Mouse (Mus musculus) right cerebral cortex, postnatal 4 days (tissue): ENCODE measurements at regions not wholly inside any gene's neighbourhood (a gene's known extent, or its start where the extent isn't known, plus 50 kb on each side); places are given as distances from the start of the nearest gene placed in this dataset.

Source experiments
- DNase-seq: peaks from one replicate; pipeline ENCODE4 v3.0.0-alpha.2; 2022

DNA sequence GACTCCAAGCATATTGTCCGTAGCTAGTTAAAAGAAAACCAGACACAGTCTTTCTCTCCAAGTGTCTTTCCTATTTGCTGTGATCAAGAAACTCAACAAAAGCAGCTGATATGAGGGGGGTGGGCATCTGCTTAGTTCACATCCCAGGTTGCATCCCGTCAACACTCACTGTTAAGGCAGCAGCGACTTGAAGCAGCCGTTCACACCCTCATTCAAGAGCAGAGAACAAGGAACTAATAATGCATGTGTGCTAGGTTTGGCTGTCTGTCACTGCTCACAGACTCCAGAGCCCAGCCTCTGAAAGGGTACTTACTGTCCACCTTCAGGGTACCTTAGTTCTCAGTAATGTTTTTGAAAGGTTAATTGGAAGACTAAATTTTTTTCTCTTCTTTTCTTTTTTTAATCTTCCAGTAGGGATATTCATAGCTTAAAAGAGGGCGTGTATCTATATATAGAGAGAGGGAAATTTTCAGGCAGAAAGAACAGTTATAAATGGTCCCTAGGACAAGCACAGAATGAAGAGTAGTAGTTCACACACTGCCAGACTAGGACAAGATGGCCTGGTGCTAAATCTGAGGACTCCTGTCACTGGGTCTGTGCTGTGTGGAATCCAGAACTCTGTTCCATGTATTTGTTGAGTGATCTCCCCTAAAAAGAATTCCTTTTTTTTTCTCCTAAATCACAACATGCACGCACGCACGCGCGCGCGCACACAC, 199.1 kb upstream of the BB014433 start:
- DNase-seq = no peak

DNA sequence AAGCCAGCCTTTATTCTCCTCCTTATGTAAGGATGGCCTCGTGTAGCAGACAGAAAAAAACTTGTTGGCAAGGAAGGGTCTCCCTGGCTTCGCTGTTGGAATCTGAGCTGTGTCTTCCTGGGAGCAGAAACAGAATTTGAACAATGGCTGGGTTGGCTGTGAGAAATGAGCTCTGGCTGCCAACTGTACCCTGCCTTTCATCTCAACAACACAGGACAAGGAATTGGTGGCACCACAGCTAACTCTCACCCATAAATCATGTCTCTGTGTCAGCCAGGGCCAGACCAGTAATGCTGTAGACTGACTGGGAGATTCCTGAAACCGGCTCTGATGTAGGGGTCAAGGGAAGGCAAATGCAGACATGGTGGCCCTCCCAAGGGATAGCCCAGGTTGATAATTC, 189.5 kb upstream of the BB014433 start:
- DNase-seq = no peak

DNA sequence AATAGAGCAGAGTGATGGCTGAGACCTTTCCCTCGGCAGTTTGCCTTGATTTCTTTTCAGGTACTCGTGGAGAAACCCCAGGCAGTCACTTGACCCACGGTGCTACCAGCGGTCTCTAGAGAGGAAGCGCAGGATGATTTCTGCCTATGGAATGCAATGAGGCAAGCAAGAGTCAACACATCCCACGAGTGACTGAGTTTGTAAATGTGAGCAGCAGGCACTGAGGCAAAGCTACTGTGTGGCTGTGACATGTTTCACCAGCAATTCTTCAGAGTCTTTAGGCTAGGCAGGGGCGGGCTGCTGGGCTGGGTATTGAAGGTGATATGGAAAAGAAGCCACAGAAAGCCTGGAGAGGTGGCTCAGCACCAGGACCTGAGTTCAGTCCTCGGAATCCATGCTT, 187.4 kb upstream of the BB014433 start:
- DNase-seq = no peak

DNA sequence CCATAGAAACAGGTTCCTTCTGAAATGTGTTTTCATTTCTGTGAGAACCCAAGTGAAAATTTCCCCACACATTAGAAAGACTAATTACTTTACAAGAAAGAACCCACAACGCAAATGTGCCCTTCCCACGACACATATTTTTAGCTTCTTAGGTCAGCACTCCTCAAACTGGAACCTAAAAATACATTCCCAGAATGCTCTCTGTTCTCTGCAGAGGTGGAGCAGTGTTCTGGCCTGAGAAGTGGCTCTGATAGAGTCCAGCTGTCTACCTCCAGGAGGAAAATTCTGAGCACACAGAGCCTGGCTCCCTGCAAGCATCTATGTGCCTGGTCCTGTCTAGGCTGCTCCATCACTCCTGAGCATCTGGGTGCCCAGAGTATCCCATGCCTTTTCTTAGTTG, 184.3 kb upstream of the BB014433 start:
- DNase-seq = no peak

DNA sequence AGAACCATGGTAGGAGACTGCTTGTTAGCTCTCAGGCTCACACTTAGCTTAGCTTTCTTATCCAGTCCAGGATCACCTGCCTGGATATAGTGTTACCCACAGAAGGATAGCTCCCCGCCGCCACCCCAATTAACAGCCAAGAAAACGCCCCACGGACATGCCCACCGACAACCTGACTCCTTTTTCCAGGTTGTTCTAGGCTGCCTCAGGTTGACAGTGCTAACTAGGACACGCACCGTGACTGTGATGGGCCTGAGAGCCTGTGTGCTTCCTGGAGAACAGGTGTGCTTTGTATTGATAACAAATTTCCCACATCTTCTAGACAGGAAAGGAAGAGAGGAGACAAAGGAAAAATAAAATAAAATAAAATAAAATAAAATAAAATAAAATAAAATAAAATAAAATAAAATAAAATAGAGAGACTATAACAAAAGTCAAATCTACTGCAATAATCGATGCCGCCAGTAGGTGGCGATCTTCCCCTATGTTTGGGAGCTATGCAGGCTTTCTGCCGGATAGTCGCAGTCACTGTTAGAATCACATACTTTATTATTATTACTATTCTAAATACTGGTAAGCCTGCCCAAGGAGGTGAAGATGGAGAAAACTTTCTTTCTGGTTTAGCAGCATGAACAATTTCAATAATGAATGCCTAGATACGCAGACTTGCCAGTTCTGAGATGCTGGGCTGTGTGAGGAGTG, 175.5 kb upstream of the BB014433 start:
- DNase-seq = peak; percentile 92

DNA sequence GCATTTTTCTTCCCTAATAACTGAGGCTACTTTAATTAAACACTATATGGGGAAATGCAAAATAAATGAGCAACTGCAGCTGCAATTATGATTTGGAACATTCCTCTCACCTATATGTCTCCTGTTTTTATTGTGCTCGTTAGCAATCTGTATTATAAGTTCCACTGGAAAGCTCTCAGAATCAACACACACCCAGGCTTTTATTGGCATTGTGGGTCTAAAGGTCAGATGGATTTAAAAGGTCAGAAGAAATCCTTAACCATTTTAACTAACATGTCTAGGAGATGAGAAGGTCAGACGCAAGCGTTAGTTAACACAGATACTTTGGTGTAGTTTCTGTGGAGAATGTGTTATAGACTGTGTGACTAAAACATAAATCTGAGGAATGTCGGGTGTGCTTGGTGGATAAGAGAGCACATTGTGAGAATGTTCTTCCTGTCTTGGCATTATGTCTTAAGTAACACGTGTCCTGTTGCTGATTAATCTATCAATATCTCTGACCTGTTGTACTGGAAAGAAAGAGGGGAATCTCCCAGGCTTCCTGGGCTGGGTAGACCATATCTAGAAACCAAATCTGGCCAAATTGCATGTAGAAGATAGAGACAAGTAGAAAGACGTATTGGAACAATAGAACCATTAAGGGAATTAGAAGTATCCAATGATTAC, 164.1 kb upstream of the BB014433 start:
- no peak for DNase-seq

DNA sequence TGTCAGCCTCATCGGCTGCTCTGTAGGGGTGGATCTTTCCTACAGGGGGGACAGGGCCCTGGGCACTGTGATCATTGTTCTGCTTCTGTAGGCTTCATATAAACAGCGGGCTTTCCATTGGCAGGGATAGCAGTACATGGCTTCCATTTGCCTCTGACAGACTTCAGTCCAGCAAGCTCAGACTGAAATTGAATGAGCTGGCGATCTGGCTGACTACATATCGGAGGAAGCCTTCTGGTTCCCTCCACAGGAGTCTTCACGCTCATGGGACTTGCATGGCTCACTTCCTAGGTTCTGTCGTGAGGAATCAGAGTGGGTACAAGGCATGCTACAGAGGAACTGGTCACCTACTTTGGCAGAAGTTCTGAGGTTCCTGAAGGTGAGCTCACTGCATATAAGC, 155.7 kb upstream of the BB014433 start:
- no peak for DNase-seq

DNA sequence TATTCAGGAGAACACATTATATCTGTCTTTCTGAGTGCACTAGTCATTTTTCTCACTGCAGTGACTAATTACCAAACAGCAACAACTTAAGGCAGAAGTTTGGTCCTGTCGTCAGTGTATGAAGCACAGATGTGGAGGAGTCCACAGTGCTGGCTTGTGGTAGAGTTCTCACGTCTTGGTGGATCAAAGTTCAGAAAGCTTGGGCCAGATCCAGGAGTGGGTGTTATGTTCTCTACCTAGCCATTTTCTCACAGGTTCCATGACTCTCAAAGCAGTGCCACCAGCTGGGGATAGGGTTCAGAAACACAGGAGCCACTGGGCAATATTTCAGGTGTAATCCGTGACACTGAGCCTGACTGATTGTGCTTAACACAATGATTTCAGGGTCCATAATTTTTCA, 144.8 kb upstream of the BB014433 start:
- no peak for DNase-seq

DNA sequence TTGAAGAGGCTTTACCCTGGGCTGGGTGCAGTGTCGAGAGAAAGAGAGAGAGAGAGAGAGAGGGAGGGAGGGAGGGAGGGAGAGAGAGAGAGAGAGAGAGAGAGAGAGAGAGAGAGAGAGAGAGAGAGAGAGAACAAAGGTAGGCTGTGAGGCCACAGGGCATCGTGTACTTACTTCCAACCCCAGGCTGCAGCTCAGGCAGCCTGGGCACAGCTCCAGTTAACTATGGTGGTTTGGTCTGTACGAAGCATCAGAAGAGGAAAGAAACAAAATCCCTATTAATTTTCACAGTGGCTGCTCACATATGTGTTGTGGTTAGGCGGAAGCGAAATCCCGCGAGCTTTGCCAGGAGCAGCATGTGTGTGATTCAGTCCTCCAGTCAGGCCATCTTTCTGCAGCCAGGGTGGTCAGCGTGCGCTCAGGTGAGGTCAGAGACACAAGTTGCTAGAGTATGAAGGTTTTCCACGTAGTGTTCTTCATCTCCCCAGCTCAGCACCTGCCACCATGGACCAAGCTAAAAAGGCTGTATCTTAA, 143.3 kb upstream of the BB014433 start:
- no peak for DNase-seq
